Mouse (Mus musculus) cerebellum, adult 2 months (tissue): Measurements from ENCODE around the gene Cdr2l.
A peak's percentile ranks its signal among the peaks of the same experiment; 100 is the strongest.

Experiments
- CTCF ChIP-seq: fragments of 200-500 bp; IDR thresholded peaks from 2 replicates; pipeline ENCODE4 v1.5.1; 2011; ENCODE audit warnings: low read depth, mild to moderate bottlenecking, control low read depth, low read length, moderate library complexity, borderline replicate concordance; ENCODE audit not compliant: insufficient read depth
- POLR2A ChIP-seq: fragments of 200-500 bp; IDR thresholded peaks from 2 replicates; pipeline ENCODE4 v1.6.1; 2011; ENCODE audit warnings: low read length, control low read depth, borderline replicate concordance; ENCODE audit not compliant: insufficient read depth

DNA sequence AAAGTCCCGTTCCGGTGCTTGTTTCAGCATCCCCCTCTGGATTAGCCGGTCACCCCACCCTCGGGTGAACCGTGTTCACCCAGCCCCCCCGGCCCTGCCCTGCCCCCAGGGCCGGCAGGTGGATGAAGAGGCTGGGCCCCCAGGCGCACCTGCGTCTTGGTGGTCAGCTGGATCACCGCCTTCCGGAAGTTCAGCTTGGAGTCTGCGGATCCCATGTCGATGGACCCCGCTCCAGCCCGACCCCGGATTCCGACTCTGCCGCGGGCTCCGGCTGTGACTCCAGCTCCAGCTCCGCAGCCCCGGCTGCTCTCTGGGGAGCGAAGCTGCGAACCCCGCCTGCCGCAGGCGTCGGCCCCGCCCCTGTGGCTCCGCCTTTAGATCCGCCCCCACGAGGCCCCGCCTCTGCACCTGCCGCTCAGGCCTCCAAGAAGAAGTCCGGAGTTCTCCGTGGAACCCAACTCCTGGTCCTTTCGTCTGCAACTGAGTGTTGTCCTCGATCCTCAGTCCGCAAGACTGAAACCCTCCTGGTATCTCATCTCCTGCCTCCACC, 14.2 kb upstream of the Cdr2l start, which contains the start of gene Hid1:
- TF ChIP-seq CTCF (no peak), POLR2A (peak; percentile 80; the same call in 1 of the 2 replicates)
